Mouse (Mus musculus) stomach, embryonic 15.5 days (tissue): ENCODE results near the gene Sgk1. TPM values are rescaled to one million over a fixed set of nuclear protein-coding genes. Genes with fewer than 3 reads are reported as not detected.
"Not testable (repeated sequence)": the region's sequence is repeated elsewhere in the genome, so short reads cannot be mapped to it uniquely, and the experiment has no call there.

Experiments
- ATAC-seq: fragments of 200-750 bp; cut with Nextera tagmentation; 2 replicates; pipeline ENCODE4 v1.8.0; 2017; ENCODE audit warnings: low read depth, moderate number of reproducible peaks, moderate TSS enrichment; ENCODE audit not compliant: insufficient read depth, low FRiP score
- H3K27ac ChIP-seq: fragments of 300-500 bp; sonication (generic); 2 replicates; pipeline ENCODE4 v1.5.1; 2015; ENCODE audit warnings: mild to moderate bottlenecking, inconsistent platforms
- H3K27me3 ChIP-seq: fragments of 300-500 bp; sonication (generic); replicated peaks from 2 replicates; pipeline ENCODE4 v1.6.1; 2015; ENCODE audit warnings: inconsistent platforms
- H3K36me3 ChIP-seq: fragments of 300-500 bp; sonication (generic); 2 replicates; pipeline ENCODE4 v1.6.1; 2015; ENCODE audit warnings: inconsistent platforms
- H3K4me1 ChIP-seq: fragments of 300-500 bp; sonication (generic); 2 replicates; pipeline ENCODE4 v1.6.1; 2015; ENCODE audit warnings: inconsistent platforms
- H3K4me2 ChIP-seq: fragments of 300-500 bp; sonication (generic); 2 replicates; pipeline ENCODE4 v1.6.1; 2015; ENCODE audit warnings: mild to moderate bottlenecking, inconsistent platforms
- H3K4me3 ChIP-seq: fragments of 300-500 bp; sonication (generic); replicated peaks from 2 replicates; pipeline ENCODE4 v1.5.1; 2015; ENCODE audit warnings: inconsistent platforms
- H3K9ac ChIP-seq: fragments of 300-500 bp; sonication (generic); 2 replicates; pipeline ENCODE4 v1.6.1; 2015; ENCODE audit warnings: inconsistent platforms
- H3K9me3 ChIP-seq: fragments of 300-500 bp; sonication (generic); 2 replicates; pipeline ENCODE4 v1.6.1; 2016; ENCODE audit warnings: inconsistent platforms
- WGBS: fragments of 180-500 bp; shearing (Covaris S2); methylation state at CpG from one replicate; pipeline ENCODE4 v1.1.7; 2015; 5-methylcytosine and 5-hydroxymethylcytosine counted together
- polyA plus RNA-seq: library from polyadenylated mRNA; unstranded; fragments of >200 nt; fragmentation: Nextera tagmentation; extraction: Ambion mirVana; gene quantifications from 2 replicates; pipeline ENCODE4 v1.2.1, GENCODE M21; 2015

The Sgk1 gene
- polyA plus RNA-seq, 1 experiment from 2014 or later = 31.2 TPM

- WGBS = 7% methylated on average over 9 of the region's 9 CpGs
- H3K4me2 ChIP-seq = no peak overlapping the region
- no peaks in the 10 kb centered on the region for H3K27me3 ChIP-seq
- no peak overlapping the region for H3K27ac ChIP-seq
- no peak for ATAC-seq
- H3K4me3 ChIP-seq = no peak overlapping the region
- H3K9me3 ChIP-seq = no peaks in the 10 kb centered on the region
- no peaks in the 10 kb centered on the region for H3K4me1 ChIP-seq
- H3K36me3 ChIP-seq = no peaks in the 10 kb centered on the region
- H3K9ac ChIP-seq = no peak overlapping the region
Measured at GRCm38 (mm10) chr10:22034303-22034702, 152.3 kb downstream of the Sgk1 start.

GRCm38 (mm10) chr10:22036256-22036655 is 154.3 kb downstream of the Sgk1 start:
- not testable (repeated sequence) for H3K36me3 ChIP-seq, H3K27me3 ChIP-seq

More at GRCm38 (mm10) chr10:22036256-22036655, 154.3 kb downstream of the Sgk1 start:
- H3K4me3 ChIP-seq, H3K27ac ChIP-seq, H3K4me2 ChIP-seq, H3K9me3 ChIP-seq, H3K4me1 ChIP-seq, H3K9ac ChIP-seq, ATAC-seq: not testable (repeated sequence)
- WGBS = 13% methylated on average over 3 of the region's 3 CpGs

Other genes with a start within 250 kb of the Sgk1 start
- gene 4930444G20Rik, start 185.9 kb downstream of the Sgk1 start, polyA plus RNA-seq = not detected in 2 replicates